Mouse (Mus musculus): Measurements from ENCODE around the gene Rgs9.
"Not testable (repeated sequence)": the region's sequence is repeated elsewhere in the genome, so short reads cannot be mapped to it uniquely, and the experiment has no call there.

The Rgs9 gene

GRCm38 (mm10) chr11:109297710-109298375 lies at the start of gene Rgs9:
Gene Rgs9, minus strand, starts transcription at chr11:109298129.
- DNase-seq (ENCODE audit: low spot score), result no peak

- peak; percentile 93 for DNase-seq (ENCODE audit: low spot score)
Observed at GRCm38 (mm10) chr11:109347242-109347959, 49.5 kb upstream of the Rgs9 start.

GRCm38 (mm10) chr11:109343991-109344599 lies 46.2 kb upstream of the Rgs9 start:
- DNase-seq (ENCODE audit: low spot score), result peak; percentile 60

GRCm38 (mm10) chr11:109343558-109343957 lies 45.6 kb upstream of the Rgs9 start:
- no peak for DNase-seq (ENCODE audit: low spot score)

GRCm38 (mm10) chr11:109342666-109343065 lies 44.7 kb upstream of the Rgs9 start:
- DNase-seq (ENCODE audit: low spot score), result not testable (repeated sequence)

- no peak for DNase-seq (ENCODE audit: low spot score)
Observed at GRCm38 (mm10) chr11:109340541-109340940, 42.6 kb upstream of the Rgs9 start.

- DNase-seq (ENCODE audit: low spot score), result no peak
Observed at GRCm38 (mm10) chr11:109339155-109339938, 41.4 kb upstream of the Rgs9 start.

GRCm38 (mm10) chr11:109335890-109336289 lies 38.0 kb upstream of the Rgs9 start:
- DNase-seq (ENCODE audit: low spot score), result no peak

- DNase-seq (ENCODE audit: low spot score), result no peak
Observed at GRCm38 (mm10) chr11:109334773-109335172, 36.8 kb upstream of the Rgs9 start.

- DNase-seq (ENCODE audit: low spot score), result peak; percentile 70
Observed at GRCm38 (mm10) chr11:109332722-109333121, 34.8 kb upstream of the Rgs9 start.

GRCm38 (mm10) chr11:109331424-109331824 lies 33.5 kb upstream of the Rgs9 start:
- DNase-seq (ENCODE audit: low spot score), result peak; percentile 96

GRCm38 (mm10) chr11:109330706-109331393 lies 32.9 kb upstream of the Rgs9 start:
- DNase-seq (ENCODE audit: low spot score), result no peak

GRCm38 (mm10) chr11:109329331-109329730 lies 31.4 kb upstream of the Rgs9 start:
- DNase-seq (ENCODE audit: low spot score), result peak; percentile 68

GRCm38 (mm10) chr11:109327952-109328351 lies 30.0 kb upstream of the Rgs9 start:
- no peak for DNase-seq (ENCODE audit: low spot score)

- no peak for DNase-seq (ENCODE audit: low spot score)
Observed at GRCm38 (mm10) chr11:109327381-109327780, 29.5 kb upstream of the Rgs9 start.

- DNase-seq (ENCODE audit: low spot score), result peak; percentile 55
Observed at GRCm38 (mm10) chr11:109326270-109326669, 28.3 kb upstream of the Rgs9 start.

GRCm38 (mm10) chr11:109320361-109320933 lies 22.5 kb upstream of the Rgs9 start:
- DNase-seq (ENCODE audit: low spot score), result no peak

- DNase-seq (ENCODE audit: low spot score), result no peak
Observed at GRCm38 (mm10) chr11:109319946-109320345, 22.0 kb upstream of the Rgs9 start.

GRCm38 (mm10) chr11:109319471-109319870 lies 21.5 kb upstream of the Rgs9 start:
- DNase-seq (ENCODE audit: low spot score), result no peak

- peak; percentile 69 for DNase-seq (ENCODE audit: low spot score)
Observed at GRCm38 (mm10) chr11:109316921-109317320, 19.0 kb upstream of the Rgs9 start.

- DNase-seq (ENCODE audit: low spot score), result no peak
Observed at GRCm38 (mm10) chr11:109311885-109312605, 14.1 kb upstream of the Rgs9 start.

Measured in adipocyte (in vitro differentiated cells).